Mouse (Mus musculus): ENCODE measurements around the gene Zbtb24.

- TF ChIP-seq CTCF (IDR thresholded peaks at IDR 0.05; ENCODE audit: borderline replicate concordance, insufficient read depth, low read length) (no peak), POLR2A (IDR thresholded peaks at IDR 0.05; ENCODE audit: low read depth, low read length) (no peak; the same call in 1 of the 2 replicates)
Observed at GRCm38 (mm10) chr10:41449684-41450083, 499 bp upstream of the Zbtb24 start.

Data from embryonic fibroblast, embryonic 13.5 days (primary cell).